In genomic region chr9:56624923-56625322, GRCm38 (mm10) we compare ENCODE assay signal across 16 mouse cellular contexts.
DNase-seq lines count a peak whose midpoint lies in the region; ATAC-seq and TF ChIP-seq lines count a peak whose summit lies in the region.
"Had no signal": no experiment of that assay in that cellular context is flagged by ENCODE, and none has a peak within 500 bp of the region (broad histone marks: within the 10 kb centered on the region; RNA-seq: fewer than 3 reads in every experiment).

No protein-coding gene starts in this region.

- no peak overlapping the region for H3K4me3 ChIP-seq in lung, embryonic 14.5 days (ENCODE audit: low read depth, low read length)
- H3K4me3 ChIP-seq in limb, embryonic 13.5 days = no peak overlapping the region

- no peak overlapping the region for H3K9ac ChIP-seq in lung, embryonic 14.5 days
- H3K9ac ChIP-seq in limb, embryonic 13.5 days = peak overlapping the region; percentile 14; the same call in 1 of the 2 replicates
- H3K9ac ChIP-seq: hindbrain, embryonic 14.5 days had no signal

- intact Hi-C loops in heart, postnatal 36 days (cut with DNase I) = no loop called here

- TF ChIP-seq CTCF in lung, embryonic 14.5 days (IDR thresholded peaks at IDR 0.05; ENCODE audit: low read depth) = no peak

- DNase-seq in heart, adult 11 months = peak; percentile 92
- DNase-seq in heart, postnatal 36 days = no peak
- peak; percentile 38 for DNase-seq in lung, embryonic 14.5 days
- DNase-seq in lung, postnatal 25 days (ENCODE audit: low spot score) = no peak
- DNase-seq in ovary, postnatal 10 days (ENCODE audit: low spot score) = no peak
- DNase-seq in right cerebral cortex, postnatal 14 days = no peak
- DNase-seq: adrenal gland, postnatal 10 days; cerebellum, adult 9-10 months; kidney, adult 9 months; layer of hippocampus, adult 9-11 months; lung, postnatal 4 days had no signal

- ATAC-seq in lung, embryonic 14.5 days (ENCODE audit: insufficient read depth) = no peak
- peak; percentile 19; the same call in 1 of the 2 replicates for ATAC-seq in common myeloid progenitor, adult 5-6 weeks (replicated peaks; ENCODE audit: low read depth, poor library complexity, severe bottlenecking)
- peak; percentile 60 for ATAC-seq in limb, embryonic 13.5 days (ENCODE audit: low FRiP score, low read depth)

- peaks cover 25% of the 10 kb centered on the region for H3K27me3 ChIP-seq in lung, embryonic 14.5 days (ENCODE audit: insufficient read depth, low read length)
- H3K27me3 ChIP-seq in limb, embryonic 13.5 days = peaks cover 41% of the 10 kb centered on the region

- 44% methylated on average over 2 of the region's 2 CpGs for WGBS in lung, embryonic 14.5 days
- 37% methylated on average over 2 of the region's 2 CpGs for WGBS in limb, embryonic 13.5 days

- no peaks in the 10 kb centered on the region for H3K9me3 ChIP-seq in lung, embryonic 14.5 days (ENCODE audit: low read depth, low read length)
- no peaks in the 10 kb centered on the region for H3K9me3 ChIP-seq in limb, embryonic 13.5 days
- H3K9me3 ChIP-seq: G1E had no signal

- no peaks in the 10 kb centered on the region for H3K36me3 ChIP-seq in lung, embryonic 14.5 days (ENCODE audit: insufficient read depth)
- peaks cover 4% of the 10 kb centered on the region for H3K36me3 ChIP-seq in limb, embryonic 13.5 days
- H3K36me3 ChIP-seq: G1E had no signal

- no peaks in the 10 kb centered on the region for H3K4me1 ChIP-seq in lung, embryonic 14.5 days (ENCODE audit: insufficient read depth)
- H3K4me1 ChIP-seq in limb, embryonic 13.5 days = peaks cover 23% of the 10 kb centered on the region

- no peak overlapping the region for H3K27ac ChIP-seq in lung, embryonic 14.5 days (ENCODE audit: low read depth)
- no peak overlapping the region for H3K27ac ChIP-seq in limb, embryonic 13.5 days
- H3K27ac ChIP-seq: hindbrain, embryonic 14.5 days had no signal

- H3K4me2 ChIP-seq in lung, embryonic 14.5 days = no peak overlapping the region
- no peak overlapping the region for H3K4me2 ChIP-seq in limb, embryonic 13.5 days (replicated peaks)
- H3K4me2 ChIP-seq: heart, embryonic 11.5 days; hindbrain, embryonic 14.5 days had no signal

Comparison
In these comparisons a context has a peak if more than half of its experiments do, and no peak if none do; other contexts are left out.
1. DNase-seq: peak in heart, adult 11 months (single experiment) and lung, embryonic 14.5 days (single experiment); none in heart, postnatal 36 days (0 of 2), lung, postnatal 25 days (single experiment), ovary, postnatal 10 days (single experiment) and right cerebral cortex, postnatal 14 days (single experiment).